Mouse (Mus musculus) brain, embryonic 14.5 days (tissue): ENCODE results near the gene Exosc7.

ENCODE experiments used
- CTCF ChIP-seq: fragments of 200-500 bp; IDR thresholded peaks from 2 replicates; pipeline ENCODE4 v1.5.1; 2012; ENCODE audit warnings: inconsistent platforms, mild to moderate bottlenecking, moderate library complexity, borderline replicate concordance; ENCODE audit not compliant: insufficient read depth, insufficient read length; ENCODE audit errors: extremely low read depth
- POLR2A ChIP-seq: fragments of 200-500 bp; IDR thresholded peaks from 2 replicates; pipeline ENCODE4 v1.6.1; 2012; ENCODE audit warnings: mild to moderate bottlenecking, inconsistent platforms, borderline replicate concordance; ENCODE audit not compliant: poor library complexity, insufficient read depth, insufficient read length, severe bottlenecking; ENCODE audit errors: extremely low read depth

DNA sequence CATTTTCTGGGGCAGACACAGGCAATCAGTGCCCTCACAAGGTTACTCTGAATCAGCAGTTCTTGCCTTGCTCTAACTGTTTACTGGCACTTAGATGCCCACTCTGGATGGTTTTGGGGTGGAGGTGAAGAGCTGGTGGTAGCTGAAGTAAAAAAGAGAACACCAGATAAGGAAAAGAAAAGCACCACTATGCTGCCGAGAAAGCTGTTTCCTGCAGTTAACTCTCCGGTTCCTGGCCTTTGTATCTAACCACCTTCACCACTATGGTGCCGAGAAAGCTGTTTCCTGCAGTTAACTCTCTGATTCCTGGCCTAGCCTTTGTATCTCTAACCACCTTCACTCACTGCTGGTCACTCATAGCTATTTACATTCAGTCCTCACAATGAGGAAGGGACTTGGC is 25.5 kb upstream of the Exosc7 start:
- TF ChIP-seq POLR2A (no peak), CTCF (no peak)
